Comparison of ENCODE assay signal across 9 mouse cellular contexts in genomic region chr4:21695638-21696254, GRCm38 (mm10). TPM values are rescaled to one million over a fixed set of nuclear protein-coding genes. Genes with fewer than 3 reads are reported as not detected.
DNase-seq lines count a peak whose midpoint lies in the region; ATAC-seq and TF ChIP-seq lines count a peak whose summit lies in the region.
"Had no signal": no experiment of that assay in that cellular context is flagged by ENCODE, and none has a peak within 500 bp of the region (broad histone marks: within the 10 kb centered on the region; RNA-seq: fewer than 3 reads in every experiment).

No protein-coding gene starts in this region.

- peaks cover 62% of the 10 kb centered on the region for H3K27me3 ChIP-seq in forebrain, embryonic 12.5 days

- no peak for TF ChIP-seq POLR2A in brain, embryonic 14.5 days (IDR thresholded peaks at IDR 0.05; ENCODE audit: borderline replicate concordance, extremely low read depth, insufficient read depth, insufficient read length, poor library complexity, severe bottlenecking)

- no peaks in the 10 kb centered on the region for H3K4me1 ChIP-seq in forebrain, embryonic 12.5 days
- H3K4me1 ChIP-seq: neural tube, embryonic 13.5 days had no signal

- TF ChIP-seq CTCF in brain, embryonic 14.5 days (IDR thresholded peaks at IDR 0.05; ENCODE audit: borderline replicate concordance, extremely low read depth, insufficient read depth, insufficient read length): peak; percentile 74

- no peaks in the 10 kb centered on the region for H3K9me3 ChIP-seq in forebrain, embryonic 12.5 days
- H3K9me3 ChIP-seq: neural tube, embryonic 13.5 days had no signal

- ATAC-seq in forebrain, embryonic 12.5 days (ENCODE audit: low FRiP score): peak; percentile 51; the same call in 1 of the 2 replicates
- peak; percentile 99 for ATAC-seq in megakaryocyte progenitor cell, adult 5-6 weeks (replicated peaks; ENCODE audit: poor library complexity)

- H3K27ac ChIP-seq in forebrain, embryonic 12.5 days: no peak overlapping the region
- H3K27ac ChIP-seq: neural tube, embryonic 13.5 days had no signal

- H3K4me3 ChIP-seq in forebrain, embryonic 12.5 days (replicated peaks): no peak overlapping the region
- H3K4me3 ChIP-seq: neural tube, embryonic 13.5 days had no signal

- no peak overlapping the region for H3K9ac ChIP-seq in forebrain, embryonic 12.5 days
- H3K9ac ChIP-seq: neural tube, embryonic 13.5 days had no signal

- WGBS in forebrain, embryonic 12.5 days: 27% methylated on average over 7 of the region's 7 CpGs

- H3K4me2 ChIP-seq in forebrain, embryonic 12.5 days: no peak overlapping the region
- H3K4me2 ChIP-seq: neural tube, embryonic 13.5 days had no signal

- no peaks in the 10 kb centered on the region for H3K36me3 ChIP-seq in forebrain, embryonic 12.5 days (replicated peaks)
- H3K36me3 ChIP-seq: neural tube, embryonic 13.5 days had no signal

- peak; percentile 48 to 57 for DNase-seq in cerebellum, adult 18-20 months
- DNase-seq in cerebellum, adult 11-12 months: no peak
- DNase-seq in CD4-positive, CD25-positive, alpha-beta regulatory T cell, adult 2 months (ENCODE audit: low read depth, low spot score): peak; percentile 79
- peak; percentile 73 for DNase-seq in brain, embryonic 14.5 days (ENCODE audit: low read depth)
- DNase-seq in kidney, postnatal 10 days: peak; percentile 66
- DNase-seq in spleen, postnatal 36 days (ENCODE audit: low spot score in 2 of 2): peak; percentile 27 to 33

RNA-seq across cellular contexts. Expression of gene Prdm13, which starts 10.0 kb away (rescaled TPM):
- 2.1 and 2.4 TPM in 2 replicates for polyA plus RNA-seq in brain, embryonic 14.5 days (2012; rRNA removed)
- polyA plus RNA-seq in forebrain, embryonic 12.5 days (2016; fragmentation: Nextera tagmentation; extraction: Ambion mirVana): 0.42 and 0.60 TPM in 2 replicates
- not detected in 2 replicates for total RNA-seq in megakaryocyte progenitor cell, adult 5-6 weeks (2015)
- total RNA-seq in megakaryocyte progenitor cell, adult 5-6 weeks (2017): not detected in 2 replicates

RNA-seq across cellular contexts. Expression of gene Ccnc, which starts 31.8 kb away (rescaled TPM):
- polyA plus RNA-seq in brain, embryonic 14.5 days (2012; rRNA removed): 27.0 and 28.5 TPM in 2 replicates
- polyA plus RNA-seq in forebrain, embryonic 12.5 days (2016; fragmentation: Nextera tagmentation; extraction: Ambion mirVana): 63.7 and 67.2 TPM in 2 replicates
- 35.2 and 38.4 TPM in 2 replicates for total RNA-seq in megakaryocyte progenitor cell, adult 5-6 weeks (2015)
- 29.7 and 39.3 TPM in 2 replicates for total RNA-seq in megakaryocyte progenitor cell, adult 5-6 weeks (2017)
